Mouse (Mus musculus): ENCODE measurements around the gene Mpc2.

Mpc2 gene

DNA sequence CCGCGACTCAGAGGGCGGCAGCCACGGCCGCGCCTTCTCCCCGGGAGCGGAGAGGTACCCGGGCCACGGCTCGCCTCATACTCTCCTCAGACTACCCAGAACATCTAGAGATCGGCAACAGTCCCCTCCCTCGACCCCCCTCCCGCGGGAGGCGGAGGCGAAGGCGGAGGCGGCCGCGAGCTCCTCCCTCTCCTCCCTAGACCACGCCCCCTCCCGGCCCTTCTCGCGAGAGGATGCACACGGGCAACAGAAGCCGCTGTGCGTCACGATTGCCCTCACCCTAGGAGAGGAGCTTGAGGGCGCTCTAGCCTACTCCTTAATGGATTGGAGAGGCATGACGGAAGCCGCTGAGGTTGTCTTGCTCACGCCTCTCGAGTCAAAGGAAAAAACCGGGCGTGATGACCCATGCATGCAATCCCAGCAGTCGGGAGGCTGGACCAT, at the start of gene Mpc2, which contains the start of gene Dcaf6:
Mpc2 (plus strand) TSS at position 278 of the 441 bp plus-strand sequence.
Dcaf6 (minus strand) TSS at position 116 of the 441 bp plus-strand sequence.
- DNase-seq = peak; percentile 100

- DNase-seq = no peak
Measured at GRCm38 (mm10) chr1:165421357-165421915, 39.0 kb upstream of the Mpc2 start.

DNA sequence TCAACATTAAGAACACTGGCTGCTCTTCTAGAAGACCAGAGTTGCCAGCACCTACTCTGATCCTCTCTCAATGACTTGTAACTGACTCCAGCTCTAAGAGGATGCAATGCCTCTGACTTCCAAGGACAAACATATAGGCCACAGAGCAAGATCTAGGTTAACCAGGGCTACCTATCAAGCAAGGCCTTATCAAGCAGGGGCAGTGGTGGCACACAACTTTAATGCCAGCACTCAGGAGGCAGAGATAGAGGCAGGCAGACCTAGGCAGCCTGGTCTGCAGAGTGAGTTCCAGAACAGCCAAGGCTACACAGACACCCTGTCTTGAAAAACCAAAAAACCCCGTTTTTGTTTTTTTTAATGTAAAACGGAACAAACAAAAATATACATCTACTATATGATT, 34.2 kb upstream of the Mpc2 start:
- no peak for DNase-seq

DNA sequence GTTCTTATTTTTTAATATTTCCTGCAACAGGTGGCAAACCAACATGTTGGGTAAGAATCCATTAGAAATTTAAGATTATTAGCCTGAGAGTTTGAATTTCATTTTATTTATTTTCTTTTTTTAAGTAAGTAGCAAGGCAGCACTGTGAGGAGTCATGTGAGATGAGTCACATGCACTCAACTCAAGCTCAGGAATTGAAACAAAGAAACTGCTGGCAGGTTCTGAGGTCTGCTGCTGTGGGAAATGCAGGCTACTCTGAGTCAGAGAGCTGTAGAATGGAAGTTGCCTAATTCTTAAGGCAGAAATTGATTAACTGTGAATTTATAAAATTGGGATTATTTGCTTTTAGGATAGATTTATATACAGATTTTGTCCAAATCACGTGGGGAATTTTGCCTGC, 27.6 kb upstream of the Mpc2 start:
- no peak for DNase-seq

GRCm38 (mm10) chr1:165438289-165439021, 22.0 kb upstream of the Mpc2 start:
- DNase-seq = no peak

- DNase-seq = no peak
Measured at GRCm38 (mm10) chr1:165440788-165441187, 19.6 kb upstream of the Mpc2 start.

GRCm38 (mm10) chr1:165441201-165441600, 19.2 kb upstream of the Mpc2 start:
- DNase-seq = no peak

GRCm38 (mm10) chr1:165441719-165442118, 18.7 kb upstream of the Mpc2 start:
- no peak for DNase-seq

DNA sequence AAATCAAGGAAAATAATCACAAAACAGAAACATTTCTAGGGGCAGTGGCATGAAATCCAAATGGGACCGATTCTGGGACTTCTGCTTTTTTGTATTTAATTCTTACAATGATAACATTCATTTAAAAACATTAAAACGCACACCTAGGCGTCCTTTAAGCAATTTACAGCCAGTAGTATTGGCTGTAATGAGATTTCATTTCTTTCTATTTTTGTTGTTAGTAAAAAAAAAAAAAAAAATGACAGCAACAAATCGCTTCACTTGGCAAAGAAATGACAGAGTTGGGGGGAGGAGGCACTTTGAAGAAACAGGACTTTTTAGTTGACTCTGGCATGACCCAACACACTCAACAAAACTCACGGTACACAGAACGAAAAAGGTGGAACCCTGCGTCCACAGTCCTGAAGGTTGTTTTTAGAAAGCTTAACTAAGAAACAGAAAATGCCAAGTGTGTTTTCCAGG, 1.4 kb upstream of the Mpc2 start:
- DNase-seq = no peak

GRCm38 (mm10) chr1:165459503-165460181, 795 bp upstream of the Mpc2 start:
- peak; percentile 61 for DNase-seq

- peak; percentile 99 for DNase-seq
Measured at GRCm38 (mm10) chr1:165460801-165461377, 452 bp downstream of the Mpc2 start.

GRCm38 (mm10) chr1:165461681-165462080, 1.2 kb downstream of the Mpc2 start:
- no peak for DNase-seq

DNA sequence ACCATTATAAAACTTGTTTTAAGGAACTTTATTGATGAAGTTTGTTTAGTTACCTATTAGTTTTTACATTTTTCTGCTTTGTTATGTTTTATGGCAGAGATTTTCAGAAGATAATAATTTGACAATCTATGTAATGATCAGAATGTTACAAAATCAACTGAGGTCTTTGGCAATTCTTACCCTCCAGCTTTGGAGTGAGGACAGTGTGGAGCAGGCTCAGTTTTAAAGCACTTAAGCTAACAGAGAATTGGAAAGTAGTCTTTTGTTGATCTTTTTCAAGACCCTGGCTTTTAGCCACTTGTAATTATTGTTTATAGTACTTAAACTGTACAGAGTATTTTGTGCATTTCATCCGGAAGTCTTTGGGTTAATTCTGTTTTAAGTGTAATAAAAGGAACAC, 2.4 kb downstream of the Mpc2 start:
- no peak for DNase-seq

DNA sequence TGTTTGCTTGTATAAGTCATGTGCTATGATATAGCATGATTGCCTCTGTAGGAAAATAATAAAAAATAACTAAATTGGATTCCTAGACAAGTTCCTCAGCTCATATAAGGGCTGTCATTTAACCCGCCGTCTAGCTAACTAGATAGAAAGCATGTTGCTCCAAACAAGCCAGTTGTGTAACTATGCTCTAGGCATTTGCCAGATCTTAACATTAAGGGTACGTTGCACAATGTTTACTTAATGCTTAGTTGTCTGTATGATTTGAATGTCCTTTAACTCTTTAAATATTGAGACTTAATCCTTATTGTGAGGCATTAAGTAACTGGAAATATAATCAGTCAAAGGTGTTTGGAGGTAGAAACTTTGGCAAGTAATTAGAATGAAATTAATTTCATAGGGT, 4.1 kb downstream of the Mpc2 start:
- no peak for DNase-seq

- no peak for DNase-seq
Measured at GRCm38 (mm10) chr1:165468971-165469370, 8.5 kb downstream of the Mpc2 start.

DNA sequence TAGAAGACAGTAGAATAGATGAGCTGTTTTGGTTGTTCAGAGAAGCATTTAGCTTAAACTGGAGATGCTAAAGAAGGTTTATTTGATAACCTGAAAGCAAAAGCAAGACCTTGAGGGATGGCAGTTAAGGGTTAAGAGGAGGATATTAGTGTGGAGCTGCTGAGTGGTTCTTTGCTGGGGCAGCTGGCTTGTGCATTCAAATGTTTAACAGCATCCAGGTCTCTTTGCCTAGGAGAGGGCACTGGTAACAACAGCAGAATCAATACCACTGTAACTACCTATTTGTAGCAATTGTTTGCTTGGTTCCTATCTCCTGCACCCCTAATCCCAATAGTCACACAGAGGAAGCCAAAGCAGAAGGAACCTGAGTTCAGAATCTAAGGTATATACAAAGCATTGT, 9.3 kb downstream of the Mpc2 start:
- DNase-seq = no peak

DNA sequence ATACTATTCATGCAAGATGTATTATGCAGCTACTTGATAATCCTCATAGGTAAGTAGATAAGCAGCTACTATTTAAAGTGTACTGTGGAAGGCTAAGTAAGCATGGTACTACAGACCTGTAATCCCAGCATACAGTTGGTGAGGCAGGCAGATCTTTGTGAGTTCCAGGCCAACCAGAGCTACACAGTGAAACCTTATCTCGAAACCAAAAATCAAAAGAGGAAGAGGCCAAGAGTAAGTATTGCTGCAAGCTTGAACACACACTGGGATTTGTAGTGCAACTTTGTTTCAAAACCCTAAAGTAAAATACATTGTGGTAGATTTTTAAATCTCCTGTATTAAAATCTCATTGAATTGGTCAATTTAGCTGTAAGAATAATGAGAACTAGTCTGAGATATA, 11.1 kb downstream of the Mpc2 start:
- DNase-seq = no peak

DNA sequence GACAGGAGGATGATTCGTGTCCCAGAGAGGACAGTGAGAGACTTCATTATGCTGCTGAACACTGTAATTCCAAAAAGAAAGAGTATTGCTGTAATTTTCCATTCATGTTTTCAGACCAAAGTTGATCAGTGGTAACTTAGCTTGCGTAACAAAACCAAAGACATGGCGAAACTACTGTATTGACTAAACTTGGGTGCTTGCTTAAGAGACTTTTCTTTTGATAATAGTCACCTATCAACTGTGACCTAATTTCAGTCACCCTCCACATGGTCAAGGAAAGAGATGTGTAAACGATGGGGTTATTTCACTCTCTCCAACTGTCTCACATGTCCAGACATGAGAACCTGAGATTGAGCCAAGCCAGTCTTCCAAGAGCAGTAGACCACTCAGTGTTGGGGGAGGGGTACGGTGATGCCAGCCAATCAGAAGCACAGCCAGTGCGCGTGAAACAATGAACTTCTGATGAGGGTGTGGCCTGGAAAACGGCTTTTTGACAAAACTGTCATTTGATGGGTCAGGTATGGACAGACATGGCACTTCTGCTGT, 24.3 kb downstream of the Mpc2 start, which contains the start of gene Adcy10:
Adcy10 (plus strand) TSS at position 496 of the 546 bp plus-strand sequence.
- no peak for DNase-seq

- DNase-seq = no peak
Measured at GRCm38 (mm10) chr1:165486108-165486507, 25.7 kb downstream of the Mpc2 start.

- DNase-seq = no peak
Measured at GRCm38 (mm10) chr1:165489197-165489596, 28.8 kb downstream of the Mpc2 start.

DNA sequence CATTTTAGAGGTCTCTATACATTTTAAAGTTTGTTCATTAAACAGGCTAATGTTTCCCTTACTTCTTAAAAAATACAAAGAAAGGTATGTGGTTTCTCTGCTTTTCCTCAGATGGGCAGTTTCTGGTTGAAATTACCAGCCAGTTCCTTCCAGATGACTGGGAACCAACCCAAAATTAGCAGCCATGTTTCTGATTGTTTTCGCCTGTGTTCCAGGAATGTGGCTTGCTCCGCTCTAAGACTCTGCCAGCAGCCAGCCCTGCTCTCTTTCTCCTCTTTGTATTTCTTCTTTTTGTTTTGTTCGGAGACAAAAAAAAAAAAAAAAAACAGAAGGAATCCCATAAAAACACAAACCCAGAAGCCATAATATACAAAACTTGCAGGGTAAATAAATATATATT, 38.4 kb downstream of the Mpc2 start:
- peak; percentile 3 for DNase-seq

- peak; percentile 58 for DNase-seq
Measured at GRCm38 (mm10) chr1:165503307-165504024, 43.0 kb downstream of the Mpc2 start.
